Mouse (Mus musculus) 416B (cell line): ENCODE results near the gene Sorcs1.
A peak's percentile ranks its signal among the peaks of the same experiment; 100 is the strongest.

Source experiments
- DNase-seq: peaks from one replicate; pipeline ENCODE4 v3.0.0; 2011; ENCODE audit warnings: low read depth

Sorcs1 gene

GRCm38 (mm10) chr19:50418962-50419720 is 259.3 kb downstream of the Sorcs1 start:
- DNase-seq, result no peak

GRCm38 (mm10) chr19:50410561-50410960 is 267.9 kb downstream of the Sorcs1 start:
- no peak for DNase-seq

- no peak for DNase-seq
Measured at GRCm38 (mm10) chr19:50398341-50398740, 280.1 kb downstream of the Sorcs1 start.

- no peak for DNase-seq
Measured at GRCm38 (mm10) chr19:50395731-50396130, 282.7 kb downstream of the Sorcs1 start.

- no peak for DNase-seq
Measured at GRCm38 (mm10) chr19:50394101-50394500, 284.3 kb downstream of the Sorcs1 start.

DNA sequence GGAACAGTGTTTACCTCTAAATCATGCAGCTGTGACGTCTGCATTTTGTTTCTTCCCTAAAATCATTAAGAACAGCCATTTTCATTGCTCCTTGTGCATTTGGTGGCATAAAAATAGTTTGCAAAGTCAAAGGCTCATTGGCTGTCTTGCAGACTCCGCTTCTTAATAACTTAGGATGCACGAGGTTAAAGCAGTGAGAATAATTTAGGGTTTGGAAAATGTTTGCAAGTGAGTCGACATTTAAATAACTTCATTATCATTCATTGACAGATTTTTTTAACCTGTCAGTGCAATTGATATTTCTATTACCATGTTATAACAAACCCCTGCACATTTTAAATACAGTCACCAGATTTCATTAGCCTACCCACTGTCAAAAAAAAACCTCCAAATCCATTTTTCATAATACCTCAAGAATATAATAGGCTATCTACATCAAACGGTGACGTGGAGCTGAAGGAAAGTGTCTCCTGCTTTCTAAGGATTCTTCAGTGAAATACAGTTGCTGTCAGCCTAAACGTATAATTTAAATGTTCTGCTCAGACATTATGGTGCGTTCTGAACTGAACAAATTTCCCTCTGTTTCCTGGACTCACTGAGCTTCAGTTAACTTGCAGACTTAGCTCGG is 288.4 kb downstream of the Sorcs1 start:
- DNase-seq, result no peak

- DNase-seq, result no peak
Measured at GRCm38 (mm10) chr19:50378901-50379300, 299.5 kb downstream of the Sorcs1 start.

GRCm38 (mm10) chr19:50374751-50375150 is 303.7 kb downstream of the Sorcs1 start:
- no peak for DNase-seq

- no peak for DNase-seq
Measured at GRCm38 (mm10) chr19:50366446-50366845, 312.0 kb downstream of the Sorcs1 start.

GRCm38 (mm10) chr19:50362655-50363500 is 315.6 kb downstream of the Sorcs1 start:
- DNase-seq, result no peak

GRCm38 (mm10) chr19:50358561-50358960 is 319.9 kb downstream of the Sorcs1 start:
- DNase-seq, result no peak

DNA sequence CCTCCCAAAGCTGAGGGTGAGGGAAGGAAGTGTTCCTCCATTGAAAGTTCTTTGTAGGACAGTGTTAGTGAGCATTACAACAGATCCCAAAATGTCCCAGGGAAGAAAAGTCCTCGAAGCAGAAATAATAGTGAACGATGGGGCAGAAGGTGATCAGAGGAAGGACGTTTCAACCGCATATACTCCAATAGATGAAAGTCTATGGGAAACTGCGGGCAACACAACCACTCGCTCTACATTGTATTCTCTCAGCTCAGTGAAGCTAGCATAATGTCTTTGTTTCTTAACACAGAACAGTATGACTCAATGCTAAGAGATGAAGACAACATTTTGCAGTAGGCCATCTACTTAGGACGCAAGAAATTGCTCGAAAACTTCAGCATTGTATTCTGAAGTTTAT is 339.2 kb downstream of the Sorcs1 start:
- DNase-seq, result no peak

DNA sequence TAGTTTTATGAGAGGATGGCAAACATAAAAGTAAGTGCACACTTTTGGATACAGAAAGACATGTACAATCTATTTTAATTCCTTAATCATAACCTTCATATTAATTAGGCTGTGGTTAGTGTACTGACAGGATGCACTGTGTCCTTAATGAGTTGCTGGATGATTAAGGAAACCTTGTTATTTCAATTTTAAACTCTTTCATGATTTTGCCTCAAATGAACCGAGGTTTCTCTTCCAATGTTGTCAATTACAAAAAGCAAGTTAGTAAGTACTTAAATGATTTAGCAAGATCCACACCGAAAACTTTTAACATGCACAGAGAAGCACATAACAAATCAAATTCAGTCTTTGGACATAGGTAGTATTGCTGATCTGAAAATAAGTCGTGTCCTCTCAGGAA is 341.7 kb downstream of the Sorcs1 start:
- DNase-seq, result no peak

GRCm38 (mm10) chr19:50331136-50331535 is 347.3 kb downstream of the Sorcs1 start:
- DNase-seq, result no peak

DNA sequence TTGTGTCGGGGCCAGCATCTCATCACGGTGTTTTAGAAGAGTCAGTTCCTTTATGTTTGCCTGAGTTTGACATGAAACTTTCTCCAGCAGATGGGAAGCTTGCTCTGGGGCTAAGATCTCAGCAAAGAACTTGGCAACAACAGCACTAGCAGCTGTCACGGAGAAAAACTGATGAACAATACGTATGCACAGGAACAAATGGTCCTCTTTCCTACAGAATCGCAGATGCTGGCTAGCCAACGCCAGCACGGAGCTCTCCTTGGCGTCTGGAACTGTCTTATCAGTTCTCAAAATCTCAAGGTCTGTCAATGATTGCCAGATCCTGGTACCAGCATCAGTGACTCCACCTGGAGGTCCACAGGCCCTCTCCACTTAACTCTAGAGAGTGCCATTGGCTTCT is 350.6 kb downstream of the Sorcs1 start:
- DNase-seq, result no peak

- DNase-seq, result no peak
Measured at GRCm38 (mm10) chr19:50326151-50326550, 352.3 kb downstream of the Sorcs1 start.

DNA sequence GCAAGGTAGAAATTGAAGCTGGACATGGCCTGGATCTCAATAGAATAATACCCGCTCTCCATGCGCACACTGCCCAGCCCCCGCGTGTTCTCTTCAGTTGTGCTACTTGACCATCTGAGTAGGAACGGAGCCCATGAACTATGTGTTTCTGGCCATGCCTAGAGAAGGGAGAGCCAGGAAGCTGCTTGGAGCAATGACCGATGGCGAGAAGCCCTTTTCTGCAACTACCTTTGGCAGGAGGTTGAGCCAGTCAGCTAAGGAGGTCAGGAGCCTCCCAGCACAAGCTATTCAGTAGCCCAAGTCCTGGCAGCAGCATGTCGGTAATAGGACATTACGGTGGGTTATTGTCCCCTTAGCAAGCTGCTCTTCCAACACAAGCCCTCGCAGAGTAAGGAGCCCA is 352.8 kb downstream of the Sorcs1 start:
- DNase-seq, result no peak

DNA sequence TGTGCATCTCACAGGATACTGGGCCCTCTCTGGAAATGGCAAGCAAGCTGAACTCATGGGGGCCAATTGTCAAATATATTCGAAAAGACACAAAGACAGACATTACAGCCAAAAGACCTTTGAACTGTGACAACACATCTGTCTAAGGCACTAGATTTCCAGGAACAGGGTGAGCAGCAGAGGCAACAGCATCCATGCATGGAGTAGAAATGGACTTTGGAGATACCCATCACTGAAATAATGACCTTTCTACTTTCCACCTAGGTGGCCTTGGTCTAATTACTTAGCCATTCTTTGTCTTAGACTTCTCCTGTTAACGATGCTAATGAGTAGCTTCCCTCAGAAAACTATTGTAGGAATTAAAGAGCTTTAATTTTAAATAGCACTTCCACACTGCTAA is 371.4 kb downstream of the Sorcs1 start:
- no peak for DNase-seq

DNA sequence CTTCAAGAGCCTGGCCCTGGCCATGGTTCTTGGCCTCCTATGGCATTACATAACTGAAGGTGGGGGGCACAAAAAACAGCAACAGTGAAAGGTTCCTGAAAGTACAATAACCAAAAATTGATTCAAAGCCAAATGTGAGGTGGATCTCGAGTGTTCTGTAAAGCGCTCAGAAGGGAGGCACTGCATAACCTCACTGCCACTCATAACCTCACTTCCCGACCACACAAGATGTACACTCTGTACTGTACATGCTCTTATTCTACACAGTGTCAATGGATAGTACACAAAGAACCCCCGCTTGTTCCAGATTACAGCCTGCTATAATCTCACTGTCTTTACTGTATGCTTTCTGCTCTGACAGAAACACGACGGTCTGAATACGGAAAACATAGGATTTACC is 384.2 kb downstream of the Sorcs1 start:
- no peak for DNase-seq

DNA sequence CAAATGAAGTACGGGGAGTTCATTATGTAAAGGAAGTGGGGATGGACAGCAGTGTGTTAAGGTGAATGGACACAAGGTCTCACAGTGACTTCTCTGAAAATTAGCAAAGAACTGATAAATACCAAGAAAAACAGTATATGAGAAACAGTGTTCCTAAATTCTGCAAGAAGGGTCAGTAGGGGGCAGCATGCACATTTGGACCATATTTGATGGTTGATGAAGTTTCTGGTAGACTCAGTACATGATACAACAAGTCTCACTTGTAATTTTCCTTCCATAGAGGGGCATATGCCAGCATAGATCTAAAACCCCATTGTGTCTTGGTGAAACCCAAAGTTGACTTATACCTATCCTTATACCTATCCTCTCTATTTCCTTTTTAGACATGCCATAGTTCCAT is 414.0 kb downstream of the Sorcs1 start:
- DNase-seq, result peak; percentile 38

DNA sequence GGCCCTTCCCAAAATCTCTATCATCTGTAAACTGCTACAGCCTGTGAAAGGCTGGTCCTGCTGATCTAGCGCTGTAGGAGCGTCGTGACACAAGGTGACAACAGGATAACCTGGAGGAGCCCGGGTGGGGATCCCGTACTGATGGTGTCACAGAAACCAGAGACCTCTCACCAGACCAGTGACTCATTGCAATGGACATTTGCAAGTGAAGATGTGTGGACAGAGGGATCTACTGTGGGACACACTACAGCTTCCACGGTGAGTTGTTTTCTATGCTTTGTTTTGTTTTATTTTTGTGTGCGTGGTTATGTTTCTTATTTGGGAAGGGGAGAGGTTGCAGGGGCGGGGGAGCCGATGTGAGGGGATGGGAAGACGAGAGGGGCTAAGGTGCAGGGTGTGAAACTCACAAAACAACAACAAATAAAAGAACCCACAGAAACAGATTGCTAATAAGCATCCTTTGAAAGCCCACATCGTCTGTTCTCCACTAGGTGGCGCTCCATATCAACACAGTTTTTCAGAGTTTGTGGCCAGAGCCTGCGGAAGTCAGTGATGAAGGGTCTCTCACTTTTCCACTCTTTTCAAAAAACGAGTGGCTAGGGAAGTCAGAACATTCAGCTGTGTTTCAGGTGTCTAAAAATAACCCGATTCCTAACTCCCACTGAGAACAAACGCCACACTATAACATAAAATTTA is 419.6 kb downstream of the Sorcs1 start:
- peak; percentile 32 for DNase-seq

DNA sequence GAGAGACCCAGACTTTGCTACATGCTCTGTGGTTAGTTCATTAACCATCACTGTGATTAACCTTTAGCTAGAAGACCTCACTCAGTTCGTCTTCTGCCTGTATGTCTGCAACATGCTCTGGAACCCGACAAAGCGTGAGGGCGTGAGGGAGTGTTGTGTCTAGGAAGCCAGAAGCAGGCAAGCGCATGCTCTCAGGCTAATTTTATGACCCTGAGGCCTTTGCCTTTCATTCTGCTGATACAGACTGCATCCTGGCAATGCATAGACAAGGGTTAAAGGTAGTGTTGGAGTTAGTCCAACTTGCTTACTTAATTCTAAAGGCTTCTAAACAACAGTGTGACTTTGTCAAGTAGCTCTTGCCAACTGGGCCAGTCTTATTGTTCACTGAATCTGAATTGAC is 458.0 kb downstream of the Sorcs1 start:
- no peak for DNase-seq
